Mouse (Mus musculus): ENCODE measurements at regions not wholly inside any gene's neighbourhood (a gene's known extent, or its start where the extent isn't known, plus 50 kb on each side); places are given as distances from the start of the nearest gene placed in this dataset.

- DNase-seq = no peak
Measured at GRCm38 (mm10) chr1:128723843-128724242, 131.8 kb upstream of the Cxcr4 start.

DNA sequence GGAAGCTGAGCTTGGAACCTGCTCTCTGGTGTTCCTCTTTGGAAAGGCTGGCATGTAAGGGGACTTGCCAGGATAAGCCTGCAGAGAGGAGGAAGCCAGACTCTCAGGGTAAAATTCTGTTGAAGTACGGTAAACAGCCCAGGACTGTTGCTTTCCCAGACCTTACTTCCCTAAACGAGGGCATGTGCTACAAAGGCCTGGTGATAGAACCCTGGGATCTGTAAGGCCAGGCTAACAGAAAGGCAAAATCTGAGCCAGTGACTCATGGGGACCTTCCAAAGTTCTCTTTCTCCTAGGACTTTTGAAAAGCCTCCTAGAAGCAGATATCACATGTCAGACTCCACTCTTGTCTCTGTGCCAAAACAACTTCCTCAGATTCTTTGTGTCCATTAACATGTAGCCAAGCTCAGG is 130.0 kb upstream of the Cxcr4 start:
- DNase-seq = peak; percentile 75

DNA sequence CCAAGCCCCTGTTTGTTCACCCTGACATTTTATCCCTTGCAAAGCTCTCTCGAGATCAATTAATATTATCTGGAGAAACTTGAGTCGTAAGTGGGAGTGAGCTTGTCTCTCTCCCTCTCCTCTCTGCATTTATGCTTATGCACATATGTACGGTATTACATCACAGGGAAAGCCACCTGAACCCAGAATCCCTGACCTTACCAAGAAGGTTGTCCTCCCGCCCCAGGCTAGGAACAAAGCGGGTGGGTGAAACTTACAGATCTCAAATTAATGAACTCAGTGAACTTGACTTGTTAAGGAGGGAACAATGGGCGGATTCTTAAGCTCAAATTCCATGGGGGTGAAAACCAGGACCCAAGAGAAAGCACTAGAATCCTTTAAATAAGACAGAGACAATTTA is 122.8 kb upstream of the Cxcr4 start:
- no peak for DNase-seq

DNA sequence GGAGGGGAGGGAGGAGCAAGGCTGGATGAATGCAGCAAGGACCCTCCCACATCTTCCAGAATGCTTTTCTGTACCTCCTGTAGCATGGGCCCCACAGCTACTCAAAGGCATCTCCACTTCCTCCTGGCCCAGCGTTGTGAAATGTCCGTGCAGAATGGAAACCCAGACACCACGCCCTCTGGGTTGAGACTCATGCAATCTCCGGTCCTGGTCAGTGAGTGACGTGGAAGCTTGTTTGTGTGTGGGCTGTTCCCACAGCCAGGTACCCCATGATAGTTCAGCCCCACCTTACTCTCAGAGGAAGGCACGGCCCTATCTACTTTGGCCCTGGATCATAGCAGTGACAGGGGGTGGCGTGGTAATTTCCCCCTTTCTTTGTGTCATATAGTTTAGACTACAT is 120.8 kb upstream of the Cxcr4 start:
- DNase-seq = peak; percentile 76

DNA sequence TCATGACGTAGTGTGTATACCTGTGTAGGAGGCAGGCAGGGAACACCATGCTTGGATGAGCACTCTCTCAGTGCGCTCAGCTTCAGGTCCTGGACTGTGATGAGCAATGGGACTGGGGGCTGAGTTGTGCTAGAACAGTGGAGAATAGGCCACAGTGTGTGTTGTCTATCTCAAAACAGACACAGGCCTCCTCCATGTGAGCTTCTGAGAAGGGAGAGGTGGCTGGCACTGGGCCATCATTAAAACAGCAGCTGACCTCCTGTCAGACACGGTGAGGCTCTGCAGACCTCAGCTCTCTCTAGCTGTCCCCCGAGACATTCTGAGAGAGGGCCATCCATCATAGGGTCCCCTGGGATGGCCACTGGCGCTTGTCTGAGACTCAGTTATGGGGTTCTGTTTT is 119.0 kb upstream of the Cxcr4 start:
- no peak for DNase-seq

DNA sequence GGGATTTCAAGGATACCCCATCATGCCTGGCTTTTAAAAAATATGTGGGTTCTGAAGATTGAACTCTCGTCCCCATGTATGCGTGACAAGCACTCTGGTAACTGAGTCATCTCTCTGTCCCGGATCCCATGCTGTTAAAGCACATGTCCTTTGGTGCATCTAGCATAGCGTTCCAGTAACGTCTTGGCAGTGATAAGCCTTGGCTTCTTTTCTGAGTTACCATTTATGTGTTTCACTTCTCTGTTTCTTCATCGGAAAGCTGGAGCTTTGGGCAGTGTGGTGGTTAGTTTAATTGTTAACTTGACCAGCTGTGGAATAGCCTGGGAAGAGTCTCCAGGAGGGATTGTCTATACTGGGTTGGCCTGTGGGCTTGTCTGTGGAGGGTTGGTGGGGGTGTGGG is 115.7 kb upstream of the Cxcr4 start:
- no peak for DNase-seq

DNA sequence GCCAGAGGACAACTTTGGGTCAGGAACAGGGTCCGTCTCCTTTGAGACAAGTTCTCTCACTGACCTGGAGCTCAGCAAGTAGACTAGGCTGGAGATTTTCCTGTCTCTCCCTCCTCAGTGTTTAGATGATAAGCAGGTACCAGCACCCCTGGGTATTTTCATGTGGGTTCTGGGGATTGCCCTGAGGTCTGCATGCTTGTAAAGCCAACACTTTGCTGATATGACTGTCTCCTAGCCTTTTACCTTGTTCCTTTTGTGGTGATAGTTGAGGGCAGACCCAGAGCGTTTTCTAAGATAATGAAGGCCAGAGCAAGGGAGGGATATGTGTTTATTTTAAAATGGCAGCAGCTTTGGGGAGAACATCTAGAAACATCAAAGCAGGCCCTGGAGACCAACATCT is 114.1 kb upstream of the Cxcr4 start:
- DNase-seq = no peak

GRCm38 (mm10) chr1:128705071-128705503 is 113.0 kb upstream of the Cxcr4 start:
- peak; percentile 70 for DNase-seq

DNA sequence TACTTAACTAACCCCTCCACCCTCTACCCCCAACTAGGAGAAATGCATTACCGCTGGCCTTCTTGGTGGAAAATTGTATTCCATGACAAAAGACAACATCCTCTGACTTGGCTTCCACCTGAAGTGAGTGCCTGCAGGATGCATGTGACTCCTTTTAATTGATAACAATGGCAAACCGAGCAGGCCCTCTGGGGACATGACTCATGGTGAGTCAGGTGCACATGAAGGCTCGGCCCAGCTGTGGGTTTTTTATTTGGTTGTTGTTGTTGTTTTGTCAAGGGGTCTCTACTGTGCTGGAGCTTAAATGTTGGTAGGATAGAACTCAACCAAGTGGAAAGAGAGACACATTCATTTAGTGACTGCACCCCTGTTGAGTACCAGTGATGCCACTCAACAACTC is 109.2 kb upstream of the Cxcr4 start:
- no peak for DNase-seq

GRCm38 (mm10) chr1:128697962-128698361 is 105.9 kb upstream of the Cxcr4 start:
- no peak for DNase-seq

GRCm38 (mm10) chr1:128695936-128696335 is 103.8 kb upstream of the Cxcr4 start:
- peak; percentile 58 for DNase-seq

GRCm38 (mm10) chr1:128692799-128693198 is 100.7 kb upstream of the Cxcr4 start:
- DNase-seq = no peak

DNA sequence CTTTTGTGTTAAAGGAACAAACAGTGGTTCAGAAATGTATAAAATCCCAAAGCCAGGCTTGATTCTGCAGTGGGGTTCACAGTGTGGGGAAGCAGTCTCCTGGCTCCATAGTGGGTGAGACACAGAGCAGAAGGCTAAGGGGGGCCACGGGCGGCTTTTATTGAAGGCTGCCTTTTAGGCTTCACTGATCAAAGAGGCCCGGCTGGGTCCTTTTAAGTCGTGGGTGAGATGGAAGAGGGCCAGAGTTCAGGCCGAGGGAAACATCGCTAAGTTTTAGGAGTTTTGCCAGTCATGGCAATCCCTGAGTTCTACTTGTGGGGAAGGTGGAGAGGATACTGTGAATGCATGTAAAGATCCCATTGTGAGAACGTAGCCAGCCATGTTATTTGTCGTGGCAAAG is 100.2 kb upstream of the Cxcr4 start:
- DNase-seq = peak; percentile 15

DNA sequence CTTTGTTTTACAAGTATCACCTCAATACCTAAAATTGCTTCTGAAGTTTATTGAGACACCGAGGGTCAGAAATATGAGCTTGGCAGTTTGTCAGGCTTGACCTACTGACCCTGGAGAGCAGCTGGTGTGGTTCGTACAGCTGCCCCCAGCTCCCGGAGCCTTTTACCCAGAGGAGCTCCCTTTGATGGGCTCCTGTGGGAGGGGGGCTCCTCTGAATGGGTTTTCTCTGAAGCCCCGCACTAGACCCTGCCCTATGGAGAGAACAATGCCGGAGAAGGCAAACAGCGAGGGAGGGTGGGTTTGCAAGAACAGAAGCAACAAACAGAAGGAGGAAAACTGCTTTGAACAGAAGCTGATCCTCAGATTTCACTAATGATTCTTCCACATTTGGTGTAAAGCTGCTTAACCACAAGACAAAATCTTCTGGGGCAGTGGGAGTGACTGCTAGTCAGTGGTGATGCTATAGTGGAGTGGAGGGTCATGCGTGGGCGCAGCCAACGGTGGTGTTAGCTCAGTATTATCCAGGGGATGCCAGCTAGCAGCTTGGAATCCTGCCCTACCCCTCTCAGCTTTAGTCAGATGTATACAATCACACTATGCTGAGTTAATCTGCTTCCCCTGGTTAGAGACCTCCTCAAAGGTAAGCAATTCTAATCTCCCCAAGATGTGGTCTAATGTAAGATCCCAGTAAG is 95.3 kb upstream of the Cxcr4 start:
- no peak for DNase-seq

DNA sequence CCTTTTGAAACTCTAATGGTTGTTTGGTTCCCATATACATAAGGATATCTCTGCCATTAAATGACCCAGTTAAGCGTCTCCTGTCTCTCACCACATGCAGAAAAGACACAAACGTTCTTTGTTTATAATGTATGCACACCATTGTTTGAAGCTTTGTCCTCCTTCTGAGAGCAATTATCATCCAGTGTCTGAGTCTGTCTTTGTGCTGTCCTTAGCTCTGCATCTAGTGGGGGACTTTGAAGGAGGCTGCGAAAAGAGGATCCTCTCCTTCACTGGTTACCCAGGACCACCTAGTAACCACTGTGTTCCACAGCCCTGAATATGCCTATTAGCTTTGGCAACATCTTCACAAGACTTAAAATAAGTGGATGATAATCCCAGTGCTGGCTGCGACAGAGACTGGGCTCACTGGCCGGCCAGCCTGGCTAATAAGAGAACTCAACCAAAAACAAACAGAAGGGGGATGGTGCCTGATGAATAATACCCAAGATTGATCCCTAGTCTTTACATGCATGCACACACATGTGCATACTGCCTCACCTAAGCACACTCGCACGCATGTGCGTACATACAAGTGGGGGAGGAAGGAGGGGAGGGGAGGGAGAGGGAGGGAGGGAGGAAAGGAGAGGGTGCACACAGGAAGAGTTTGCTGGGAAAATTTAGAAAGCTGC is 93.5 kb upstream of the Cxcr4 start:
- DNase-seq = no peak

DNA sequence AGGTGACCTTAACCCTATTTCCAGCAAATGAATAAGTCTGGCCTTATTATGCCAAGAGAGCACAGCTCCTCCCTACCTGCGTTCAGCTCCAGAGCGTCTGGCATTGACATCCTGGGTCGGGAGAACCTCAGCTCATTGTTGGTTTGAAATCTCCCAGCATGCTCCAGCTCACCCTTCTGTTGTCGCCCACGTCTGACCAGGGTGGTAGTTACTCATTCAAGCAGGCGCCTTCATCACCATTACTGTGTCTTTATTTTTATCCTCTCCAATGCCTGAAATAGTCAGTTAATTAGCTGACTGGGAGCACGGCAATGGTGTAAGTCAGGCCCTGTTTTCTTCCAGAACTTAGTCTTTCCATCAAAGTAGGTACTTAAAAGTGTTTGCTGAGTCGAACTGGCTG is 90.8 kb upstream of the Cxcr4 start:
- DNase-seq = no peak

DNA sequence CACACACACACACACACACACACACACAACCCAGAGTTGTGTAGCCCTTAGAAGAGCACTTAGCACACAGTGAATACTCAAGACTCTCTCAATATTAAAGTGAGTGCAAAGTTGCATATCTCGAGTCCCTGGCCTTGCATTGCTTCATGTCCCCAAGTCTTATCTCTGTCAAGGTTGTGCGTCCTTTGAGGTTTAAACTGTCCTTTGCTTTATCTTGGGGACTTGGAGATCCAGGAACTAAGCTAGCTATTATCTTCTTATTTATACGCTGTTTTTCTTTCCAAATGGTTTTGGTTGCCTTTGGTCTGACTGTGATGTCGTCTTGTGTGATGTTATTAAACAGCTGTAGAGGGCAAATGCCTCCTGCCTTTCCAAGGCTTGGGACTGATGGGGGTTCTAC is 89.2 kb upstream of the Cxcr4 start:
- no peak for DNase-seq

DNA sequence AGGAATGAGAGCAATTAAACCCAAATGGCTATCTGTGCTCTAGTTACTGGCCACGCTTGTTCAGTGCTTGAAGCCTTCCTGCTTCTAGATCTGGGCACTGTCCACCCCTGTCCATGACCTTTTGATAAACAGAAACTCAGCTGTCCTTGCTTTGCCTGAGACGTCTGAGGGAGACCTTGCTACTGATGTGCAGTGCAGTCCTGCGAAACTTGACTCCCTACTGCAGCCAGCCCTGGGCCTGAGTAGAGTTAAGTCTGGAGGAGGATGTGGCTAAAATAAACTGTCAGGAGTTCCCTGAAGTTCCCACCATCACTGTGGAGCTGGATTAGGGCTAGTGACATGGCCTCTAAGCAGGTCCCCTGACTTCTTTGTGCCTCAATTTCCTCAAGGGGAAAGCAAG is 88.4 kb upstream of the Cxcr4 start:
- DNase-seq = no peak

DNA sequence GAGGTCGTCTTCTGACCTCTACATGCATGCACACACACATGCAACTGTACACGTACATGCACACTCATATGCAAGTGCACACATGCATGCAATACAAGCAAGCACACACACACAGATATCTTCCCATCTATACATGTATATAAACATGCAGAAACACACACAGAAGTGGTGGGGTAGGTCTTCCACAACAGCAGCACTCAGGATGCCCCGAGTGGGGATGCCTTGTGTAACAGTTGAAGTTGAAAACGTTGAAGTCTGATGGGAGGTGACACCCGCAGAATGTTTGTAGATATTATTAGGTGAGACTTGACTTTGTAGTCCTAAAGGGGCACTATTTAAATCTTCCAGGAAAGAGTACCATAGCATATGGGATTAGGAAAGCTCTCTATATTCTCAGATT is 87.9 kb upstream of the Cxcr4 start:
- no peak for DNase-seq

- no peak for DNase-seq
Measured at GRCm38 (mm10) chr1:128679005-128679980, 87.2 kb upstream of the Cxcr4 start.

- DNase-seq = peak; percentile 19
Measured at GRCm38 (mm10) chr1:128675538-128675937, 83.4 kb upstream of the Cxcr4 start.

- no peak for DNase-seq
Measured at GRCm38 (mm10) chr1:128672306-128672705, 80.2 kb upstream of the Cxcr4 start.

GRCm38 (mm10) chr1:128671495-128671894 is 79.4 kb upstream of the Cxcr4 start:
- DNase-seq = no peak

GRCm38 (mm10) chr1:128671016-128671415 is 78.9 kb upstream of the Cxcr4 start:
- DNase-seq = no peak
